Mouse (Mus musculus) kidney, postnatal 10 days (tissue): ENCODE measurements around the gene Igfbp3.

Experiments
- DNase-seq: peaks from one replicate; pipeline ENCODE4 v3.0.0; 2021; ENCODE audit warnings: mixed read lengths

Gene Igfbp3

DNA sequence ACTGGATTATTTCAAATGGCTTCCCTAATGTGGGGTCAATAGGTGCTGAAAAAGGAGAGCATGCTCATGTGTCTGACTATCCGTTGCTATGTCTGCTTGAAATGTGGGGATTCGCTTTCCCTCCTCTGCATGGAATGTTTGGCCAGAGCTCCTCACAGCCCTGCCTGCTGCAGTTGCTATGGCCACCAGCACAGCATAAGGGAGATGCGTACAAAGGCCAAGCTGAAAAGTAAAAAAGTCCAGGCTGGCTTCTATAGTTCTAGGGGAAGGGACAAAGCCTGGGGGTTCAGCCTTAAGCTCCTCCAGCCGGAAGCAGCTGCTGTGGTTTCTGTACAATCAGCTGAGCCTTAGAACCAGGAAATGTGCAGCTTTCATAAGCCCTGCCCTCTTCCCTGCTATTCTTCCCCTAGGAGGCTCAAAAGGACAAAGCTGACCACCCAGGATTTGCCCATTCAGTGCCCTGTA is 53.1 kb downstream of the Igfbp3 start:
- peak; percentile 74 for DNase-seq

DNA sequence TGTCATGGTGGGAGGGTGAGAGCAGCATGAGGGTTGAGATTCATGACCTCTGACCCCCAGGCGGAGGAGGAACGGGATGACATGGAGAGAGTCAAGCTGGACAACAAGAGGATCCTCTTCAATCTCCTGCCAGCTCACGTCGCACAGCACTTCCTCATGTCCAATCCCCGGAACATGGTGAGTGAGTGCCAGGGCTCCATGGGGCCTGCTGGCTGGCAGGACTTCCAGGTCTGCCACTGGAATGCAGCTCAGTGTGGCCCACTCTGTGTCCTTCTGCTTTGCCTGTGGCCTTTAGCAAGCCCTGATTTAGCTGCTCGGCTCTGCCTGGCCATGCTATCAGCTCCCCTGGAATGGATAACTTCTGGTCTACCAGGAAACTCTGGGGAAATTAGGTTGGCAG is 53.6 kb downstream of the Igfbp3 start:
- peak; percentile 18 for DNase-seq

DNA sequence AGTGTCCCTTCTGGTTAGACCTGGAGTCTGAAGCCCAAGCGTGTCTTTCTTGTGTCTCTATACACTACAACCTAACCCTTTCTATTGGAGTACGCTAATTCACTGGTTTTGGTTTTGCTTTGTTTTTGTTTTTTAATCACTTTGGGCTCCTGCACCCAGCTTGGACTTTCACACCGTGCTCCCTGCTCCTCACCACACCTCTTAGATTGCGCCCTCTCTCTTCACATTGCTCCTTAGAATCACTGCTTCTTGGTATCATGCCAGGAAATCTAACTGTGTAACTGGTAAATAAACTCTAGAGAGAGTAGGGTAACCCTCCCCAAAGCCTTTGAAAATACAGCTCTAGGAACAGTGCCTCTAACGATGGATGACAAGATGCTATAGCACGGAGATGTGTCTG is 55.5 kb downstream of the Igfbp3 start:
- no peak for DNase-seq

DNA sequence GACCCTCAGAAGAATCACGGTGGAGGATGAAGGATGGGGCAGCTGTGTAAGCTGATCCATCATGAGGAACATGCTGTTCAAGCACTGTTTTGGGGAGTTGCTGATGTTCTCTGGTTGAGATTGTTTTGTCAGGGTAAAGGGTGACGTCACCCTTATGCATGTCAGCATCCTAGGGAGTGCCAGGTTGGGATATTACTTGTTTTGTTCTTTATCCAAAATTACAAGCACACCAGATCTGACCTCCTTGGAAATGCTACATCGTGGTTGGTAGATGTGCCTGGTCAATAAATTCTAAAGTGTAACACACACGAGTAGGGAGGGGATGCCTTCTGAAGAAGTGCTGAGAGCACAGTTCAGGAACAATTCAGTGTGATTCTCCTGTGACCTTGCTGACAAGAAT is 57.3 kb downstream of the Igfbp3 start:
- DNase-seq: no peak
